Mouse (Mus musculus): ENCODE results near the gene Gltp. TPM values are rescaled to one million over a fixed set of nuclear protein-coding genes. Genes with fewer than 3 reads are reported as not detected.
A peak's percentile ranks its signal among the peaks of the same experiment; 100 is the strongest.

The Gltp gene
- polyA plus RNA-seq, 1 experiment, result 33.5 TPM

DNA sequence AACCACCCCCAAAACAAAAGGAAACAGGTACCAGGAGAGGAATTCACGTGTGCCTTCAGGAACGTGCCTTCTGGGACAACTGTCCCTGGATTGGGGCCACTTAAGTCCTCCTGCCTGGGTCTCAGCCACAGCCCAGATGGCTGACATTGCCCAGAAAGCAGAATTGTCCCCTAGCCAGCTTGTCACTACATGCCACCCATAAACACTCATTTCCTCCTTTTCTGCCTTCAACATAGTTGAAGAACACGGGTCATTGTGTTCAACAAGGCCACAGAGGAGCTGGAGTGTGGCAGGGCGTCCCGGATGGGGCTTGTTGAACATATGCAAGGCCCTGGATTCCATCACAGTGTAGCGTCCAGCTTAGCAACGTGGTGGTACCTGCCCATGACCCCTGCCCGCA lies 9.1 kb downstream of the Gltp start:
- H3K27ac ChIP-seq (ENCODE audit: control insufficient read depth, insufficient read depth, low read depth, low read length, poor library complexity), result peak overlapping the region; percentile 14
- 37% methylated on average over 8 of the region's 8 CpGs for WGBS
- H3K4me1 ChIP-seq (ENCODE audit: control insufficient read depth, insufficient read depth, low read length), result peaks cover 5% of the 10 kb centered on the region
- no peak overlapping the region for H3K4me3 ChIP-seq (replicated peaks; ENCODE audit: control insufficient read depth, low read depth, low read length)
- TF ChIP-seq CTCF (IDR thresholded peaks at IDR 0.05; ENCODE audit: control insufficient read depth, insufficient read depth, low read length), result no peak
- no peak for TF ChIP-seq POLR2A (IDR thresholded peaks at IDR 0.05; ENCODE audit: borderline replicate concordance, control insufficient read depth, low read depth, low read length)

DNA sequence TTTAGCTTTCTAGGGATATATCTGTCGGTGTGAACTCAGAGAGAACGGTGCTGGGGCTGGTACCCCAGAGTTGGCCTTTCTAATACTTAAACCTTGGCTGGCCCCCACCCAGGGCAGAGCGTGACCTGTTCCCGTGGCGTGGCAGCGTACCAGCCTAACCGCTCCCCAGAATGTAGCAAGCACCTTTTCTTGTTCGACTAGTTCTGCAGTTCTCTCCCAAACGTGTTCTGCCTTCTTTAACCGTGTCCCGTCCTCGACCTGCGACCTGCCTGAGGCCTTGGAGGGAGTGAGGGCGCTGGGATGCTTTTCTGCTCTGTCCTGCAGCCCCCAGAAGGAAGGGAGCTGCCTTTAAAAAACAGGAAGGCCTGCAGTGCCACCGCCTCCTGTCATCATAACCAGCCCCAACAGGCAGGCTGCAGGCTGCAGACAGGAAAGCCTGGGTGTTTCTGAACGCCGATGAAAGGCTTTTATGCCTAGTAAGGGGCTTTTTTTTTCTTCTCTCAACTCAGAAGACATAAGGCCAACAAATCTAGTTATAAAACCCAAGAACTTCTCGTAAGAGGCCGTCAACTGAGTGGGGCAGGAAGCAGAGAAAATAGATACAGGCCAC lies 10.0 kb downstream of the Gltp start:
- TF ChIP-seq CTCF (IDR thresholded peaks at IDR 0.05; ENCODE audit: control insufficient read depth, insufficient read depth, low read length) (no peak), POLR2A (IDR thresholded peaks at IDR 0.05; ENCODE audit: borderline replicate concordance, control insufficient read depth, low read depth, low read length) (no peak)
- WGBS, result 14% methylated on average over 19 of the region's 19 CpGs
- peak overlapping the region; percentile 32 for H3K27ac ChIP-seq (ENCODE audit: control insufficient read depth, insufficient read depth, low read depth, low read length, poor library complexity)
- peaks cover 5% of the 10 kb centered on the region for H3K4me1 ChIP-seq (ENCODE audit: control insufficient read depth, insufficient read depth, low read length)
- no peak overlapping the region for H3K4me3 ChIP-seq (replicated peaks; ENCODE audit: control insufficient read depth, low read depth, low read length)

DNA sequence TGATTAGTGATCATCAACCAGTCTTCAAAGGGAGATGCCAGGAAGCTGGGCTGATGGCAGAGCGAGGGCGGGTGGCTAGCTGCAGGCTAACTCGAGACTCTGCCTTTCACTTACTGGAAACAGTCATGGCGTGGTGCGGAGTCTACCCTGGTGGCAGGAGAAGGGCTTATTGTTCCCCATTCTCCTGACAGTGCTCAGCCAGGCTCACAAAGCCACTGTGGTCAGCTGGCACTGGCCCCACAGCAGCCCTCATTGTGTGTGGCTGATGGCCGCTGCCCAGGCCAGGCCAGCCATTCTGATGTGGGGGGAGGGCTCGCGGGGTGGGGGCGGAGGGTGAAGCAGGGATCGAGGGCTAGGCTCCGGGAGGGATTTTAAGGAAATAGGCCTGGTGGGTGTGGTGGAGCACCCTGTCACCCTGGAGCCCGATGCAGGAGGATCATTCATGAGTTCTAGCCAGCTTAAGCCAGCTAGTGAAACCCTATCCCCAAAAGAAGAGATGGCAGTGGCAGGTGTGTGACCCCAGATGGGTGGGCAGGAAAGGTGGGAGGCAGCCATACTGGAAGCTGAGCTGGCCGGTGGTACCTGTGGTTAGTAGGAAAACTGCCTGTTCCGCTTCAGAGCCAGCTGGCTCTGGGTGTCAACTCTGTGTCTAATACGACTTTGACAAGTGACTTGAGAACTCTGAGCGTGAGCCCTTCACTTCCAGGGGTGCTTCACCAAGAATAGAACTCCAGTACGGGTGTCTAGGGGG lies 10.8 kb downstream of the Gltp start:
- Histone ChIP-seq H3K4me3 (replicated peaks; ENCODE audit: control insufficient read depth, low read depth, low read length) (no peak overlapping the region), H3K4me1 (ENCODE audit: control insufficient read depth, insufficient read depth, low read length) (peaks cover 3% of the 10 kb centered on the region; the same call in 1 of the 2 replicates), H3K27ac (ENCODE audit: control insufficient read depth, insufficient read depth, low read depth, low read length, poor library complexity) (peak overlapping the region; percentile 32)
- WGBS, result 39% methylated on average over 17 of the region's 17 CpGs
- no peak for TF ChIP-seq CTCF (IDR thresholded peaks at IDR 0.05; ENCODE audit: control insufficient read depth, insufficient read depth, low read length)
- TF ChIP-seq POLR2A (IDR thresholded peaks at IDR 0.05; ENCODE audit: borderline replicate concordance, control insufficient read depth, low read depth, low read length), result no peak

DNA sequence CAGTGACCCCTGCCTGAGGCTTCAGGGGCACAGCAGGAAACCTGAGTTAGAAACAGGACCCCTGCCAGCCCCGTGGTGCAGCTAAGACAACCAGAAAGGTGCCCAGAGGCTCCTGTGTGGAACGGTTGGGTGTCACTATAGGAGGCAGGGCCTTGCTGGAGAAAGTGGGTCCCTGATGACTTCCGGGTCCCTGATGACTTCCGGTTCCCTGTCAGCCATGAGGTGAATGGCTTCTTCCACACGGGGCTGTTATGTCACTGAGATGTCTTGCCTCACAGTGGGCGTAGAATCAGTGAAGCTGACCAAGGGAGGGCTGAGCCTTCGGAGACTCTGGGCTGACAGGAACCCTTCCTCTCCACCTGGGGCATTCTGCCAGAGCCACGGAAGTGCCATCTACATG lies 16.2 kb downstream of the Gltp start:
- no peak overlapping the region for H3K27ac ChIP-seq (ENCODE audit: control insufficient read depth, insufficient read depth, low read depth, low read length, poor library complexity)
- TF ChIP-seq CTCF (IDR thresholded peaks at IDR 0.05; ENCODE audit: control insufficient read depth, insufficient read depth, low read length) (no peak), POLR2A (IDR thresholded peaks at IDR 0.05; ENCODE audit: borderline replicate concordance, control insufficient read depth, low read depth, low read length) (no peak)
- no peaks in the 10 kb centered on the region for H3K4me1 ChIP-seq (ENCODE audit: control insufficient read depth, insufficient read depth, low read length)
- H3K4me3 ChIP-seq (replicated peaks; ENCODE audit: control insufficient read depth, low read depth, low read length), result no peak overlapping the region
- 71% methylated on average over 8 of the region's 8 CpGs for WGBS

DNA sequence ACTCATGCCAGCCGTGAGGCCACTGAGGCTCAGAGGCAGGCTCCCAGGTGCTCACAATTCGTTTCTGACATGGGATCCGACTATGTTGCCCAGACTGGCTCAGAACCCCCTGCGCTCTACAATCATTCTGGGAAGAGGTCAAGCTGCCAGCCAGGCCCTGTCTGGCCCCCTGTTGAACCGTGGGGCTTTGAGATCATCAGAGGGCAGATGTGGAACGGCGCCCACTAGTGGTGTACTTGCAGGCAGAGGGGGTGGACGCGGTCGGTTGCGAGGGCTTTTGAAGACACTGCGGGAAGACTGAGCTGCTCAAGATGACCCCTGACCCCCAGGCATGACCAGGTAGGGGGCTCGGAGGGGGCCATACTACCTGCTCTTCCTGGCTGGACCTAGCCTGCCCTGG lies 17.7 kb downstream of the Gltp start:
- WGBS, result 87% methylated on average over 13 of the region's 13 CpGs
- Histone ChIP-seq H3K27ac (ENCODE audit: control insufficient read depth, insufficient read depth, low read depth, low read length, poor library complexity) (no peak overlapping the region), H3K4me1 (ENCODE audit: control insufficient read depth, insufficient read depth, low read length) (no peaks in the 10 kb centered on the region), H3K4me3 (replicated peaks; ENCODE audit: control insufficient read depth, low read depth, low read length) (no peak overlapping the region)
- TF ChIP-seq POLR2A (IDR thresholded peaks at IDR 0.05; ENCODE audit: borderline replicate concordance, control insufficient read depth, low read depth, low read length) (no peak), CTCF (IDR thresholded peaks at IDR 0.05; ENCODE audit: control insufficient read depth, insufficient read depth, low read length) (no peak)

DNA sequence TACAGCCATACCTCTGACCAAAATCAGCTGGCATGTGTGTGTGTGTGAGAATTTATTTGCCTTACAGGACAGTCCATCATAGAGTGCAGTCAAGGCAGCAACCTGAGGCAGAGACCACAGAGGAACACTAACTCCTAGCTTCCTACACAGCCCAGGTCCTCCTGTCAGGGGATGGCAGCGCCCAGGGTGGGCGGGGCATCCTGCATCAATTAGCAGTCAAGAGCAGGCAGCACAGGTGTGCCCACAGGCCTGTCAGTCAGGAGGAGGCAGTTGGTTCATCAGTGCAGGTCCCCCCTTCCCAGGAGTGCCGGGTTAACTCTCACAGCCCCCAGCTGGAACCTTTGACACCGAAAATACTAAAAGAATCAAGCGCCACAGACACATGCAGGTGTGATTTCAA lies 21.8 kb downstream of the Gltp start:
- Histone ChIP-seq H3K4me1 (ENCODE audit: control insufficient read depth, insufficient read depth, low read length) (peaks cover 1% of the 10 kb centered on the region; the same call in 1 of the 2 replicates), H3K27ac (ENCODE audit: control insufficient read depth, insufficient read depth, low read depth, low read length, poor library complexity) (no peak overlapping the region), H3K4me3 (replicated peaks; ENCODE audit: control insufficient read depth, low read depth, low read length) (no peak overlapping the region)
- TF ChIP-seq POLR2A (IDR thresholded peaks at IDR 0.05; ENCODE audit: borderline replicate concordance, control insufficient read depth, low read depth, low read length) (no peak), CTCF (IDR thresholded peaks at IDR 0.05; ENCODE audit: control insufficient read depth, insufficient read depth, low read length) (no peak)
- 88% methylated on average over 5 of the region's 5 CpGs for WGBS

DNA sequence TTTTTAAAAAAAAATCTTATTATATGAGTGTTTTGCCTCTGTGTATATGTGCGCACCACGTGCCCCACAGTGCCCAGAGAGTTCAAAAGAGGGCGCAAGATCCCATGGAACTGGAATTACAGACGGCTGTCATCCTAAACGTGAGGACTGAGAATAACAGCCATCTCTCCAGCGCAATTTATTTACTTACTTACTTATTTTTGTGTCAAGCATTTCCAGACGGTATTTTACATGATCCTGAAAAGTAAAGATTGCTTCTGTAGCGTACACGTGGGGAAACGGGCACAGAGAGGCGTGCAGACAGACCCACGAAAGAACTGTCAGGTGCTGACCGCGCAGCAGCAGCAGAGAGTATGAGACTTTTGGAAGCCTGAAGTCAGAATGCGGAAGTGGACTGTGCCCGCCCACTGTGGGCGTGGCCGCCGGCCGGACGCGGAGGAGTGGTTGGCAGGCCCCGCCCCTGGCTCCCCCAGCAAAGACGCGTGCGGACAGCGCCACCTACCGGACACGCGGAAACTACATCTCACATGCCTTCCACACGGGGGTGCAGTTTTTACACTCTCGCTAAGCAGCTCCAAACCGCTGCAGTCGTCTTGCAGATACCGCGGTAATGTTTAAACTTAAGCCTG lies 23.4 kb downstream of the Gltp start:
- peak overlapping the region; percentile 61 for H3K4me3 ChIP-seq (replicated peaks; ENCODE audit: control insufficient read depth, low read depth, low read length)
- WGBS, result under 1% methylated on average over 36 of the region's 36 CpGs
- peak overlapping the region; percentile 18; the same call in 1 of the 2 replicates for H3K27ac ChIP-seq (ENCODE audit: control insufficient read depth, insufficient read depth, low read depth, low read length, poor library complexity)
- TF ChIP-seq POLR2A (IDR thresholded peaks at IDR 0.05; ENCODE audit: borderline replicate concordance, control insufficient read depth, low read depth, low read length), result peak; percentile 89
- peak; percentile 100 for TF ChIP-seq CTCF (IDR thresholded peaks at IDR 0.05; ENCODE audit: control insufficient read depth, insufficient read depth, low read length)
- H3K4me1 ChIP-seq (ENCODE audit: control insufficient read depth, insufficient read depth, low read length), result peaks cover 1% of the 10 kb centered on the region; the same call in 1 of the 2 replicates

DNA sequence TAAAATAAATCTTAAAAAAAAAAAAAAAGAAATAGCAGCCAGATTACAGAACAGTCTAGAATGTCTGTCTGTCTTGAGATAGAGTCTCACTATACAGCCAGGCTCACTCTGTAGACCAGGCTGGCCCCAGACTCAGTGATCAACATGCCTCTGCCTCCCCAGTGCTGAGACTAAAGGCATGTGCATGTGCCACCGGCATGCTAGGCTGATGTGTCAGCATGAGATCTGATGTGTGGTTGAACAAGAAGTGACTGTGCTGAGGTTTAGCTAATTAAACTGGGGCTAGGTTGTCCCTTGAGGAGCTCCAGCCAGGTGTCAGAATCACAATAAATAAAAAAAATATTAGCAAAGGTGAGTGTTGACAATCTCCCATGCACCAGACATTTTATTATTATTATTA lies 24.1 kb downstream of the Gltp start:
- no peak for TF ChIP-seq POLR2A (IDR thresholded peaks at IDR 0.05; ENCODE audit: borderline replicate concordance, control insufficient read depth, low read depth, low read length)
- TF ChIP-seq CTCF (IDR thresholded peaks at IDR 0.05; ENCODE audit: control insufficient read depth, insufficient read depth, low read length), result no peak
- peaks cover 1% of the 10 kb centered on the region; the same call in 1 of the 2 replicates for H3K4me1 ChIP-seq (ENCODE audit: control insufficient read depth, insufficient read depth, low read length)
- no peak overlapping the region for H3K27ac ChIP-seq (ENCODE audit: control insufficient read depth, insufficient read depth, low read depth, low read length, poor library complexity)
- no peak overlapping the region for H3K4me3 ChIP-seq (replicated peaks; ENCODE audit: control insufficient read depth, low read depth, low read length)
- 53% methylated on average over 1 of the region's 1 CpGs for WGBS

Data from bone marrow, adult 2 months (tissue).